Mouse (Mus musculus) heart, postnatal 25 days (tissue): ENCODE measurements around the gene Zmym2. TPM values are rescaled to one million over a fixed set of nuclear protein-coding genes. Genes with fewer than 3 reads are reported as not detected.
"Not testable (repeated sequence)": the region's sequence is repeated elsewhere in the genome, so short reads cannot be mapped to it uniquely, and the experiment has no call there.

ENCODE experiments used
- DNase-seq: peaks from one replicate; pipeline ENCODE4 v3.0.0; 2022; ENCODE audit warnings: low spot score
- intact Hi-C: fragments of 180-260 bp; cut with DNase I; formaldehyde crosslinking; loops from one replicate; pipeline ENCODE4 v1.15.1; 2025
- total RNA-seq, 2 experiments: library from RNA; stranded (reverse); gene quantifications; 2 replicates each; pipeline ENCODE4 v1.2.3; 2021

The Zmym2 gene
- total RNA-seq: 10 to 100 TPM; 31.2 to 36.2 TPM

DNA sequence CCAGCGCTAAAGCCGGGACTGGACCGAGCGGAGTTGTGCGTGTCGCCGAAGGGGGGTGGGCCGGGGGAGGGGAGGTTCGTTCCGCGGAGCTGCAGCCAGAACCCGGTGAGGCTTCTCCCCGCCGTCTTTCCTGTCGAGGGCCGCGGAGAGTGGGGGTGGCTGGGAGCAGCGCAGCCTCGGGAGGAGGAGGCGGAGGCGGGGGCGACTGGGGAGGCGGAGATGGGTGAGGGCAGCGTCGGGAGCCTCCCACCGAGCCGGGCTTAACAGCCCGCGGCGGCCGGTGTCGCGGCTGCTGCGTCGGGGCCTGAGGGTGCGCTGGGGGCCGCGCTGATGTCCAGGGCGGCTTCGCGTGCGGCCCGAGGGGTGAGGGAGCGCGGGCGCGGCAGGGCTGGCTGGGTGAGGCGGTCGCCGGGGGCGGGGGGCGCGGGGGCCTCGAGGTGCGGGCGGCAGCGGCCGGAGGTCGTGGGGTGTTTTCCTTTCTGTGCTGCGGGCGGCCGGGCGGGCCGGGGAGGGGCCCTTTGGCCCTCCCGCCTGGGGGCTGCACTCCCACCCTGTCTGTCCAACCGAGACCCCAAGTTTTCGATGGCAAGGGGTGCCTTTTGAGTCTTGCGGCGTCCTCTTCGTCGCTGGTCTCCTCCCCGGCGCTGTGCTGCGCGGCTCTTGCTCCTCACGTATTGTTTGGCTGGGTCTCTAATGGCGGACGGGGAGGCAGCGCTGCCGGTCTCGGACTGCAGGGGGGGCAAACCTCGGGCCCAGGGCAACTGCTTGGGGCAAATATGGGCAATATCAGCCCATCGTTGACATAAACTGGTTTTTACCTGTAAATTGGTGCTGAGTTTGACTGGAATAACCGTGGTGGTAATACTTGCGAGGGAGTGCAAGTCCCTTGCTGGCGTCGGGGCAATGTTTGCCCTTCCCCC lies at the start of gene Zmym2:
Gene Zmym2 (plus strand): TSS at position 60 of the 920 bp plus-strand sequence.
- DNase-seq: peak; percentile 53
- intact Hi-C loops: loop anchor here (2.0 to 5.0 kb wide), 2 partner anchors 75 to 218 kb away; partner anchors contain the start of genes Mphosph8 and Zmym5

DNA sequence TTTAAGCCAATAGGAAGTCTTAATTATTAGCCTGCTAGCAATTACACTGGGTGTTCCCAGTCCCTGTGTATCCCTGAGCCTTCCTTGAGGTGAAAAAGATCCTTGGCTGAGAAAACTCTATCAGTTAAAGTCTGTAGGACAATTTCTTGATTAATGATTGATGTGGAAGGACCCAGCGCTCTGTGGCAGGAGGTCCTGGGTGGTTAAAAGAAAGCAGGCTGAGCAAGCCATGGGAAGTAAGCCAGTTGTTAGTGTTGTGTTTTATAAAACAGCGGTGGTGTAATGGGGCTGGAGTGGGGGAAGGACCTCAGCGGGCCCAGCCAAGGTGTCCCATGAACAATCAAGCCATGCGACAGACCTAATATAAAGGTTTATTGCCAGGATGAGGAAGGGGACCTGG lies 42.4 kb upstream of the Zmym2 start:
- no peak for DNase-seq
- intact Hi-C loops: no loop called here

DNA sequence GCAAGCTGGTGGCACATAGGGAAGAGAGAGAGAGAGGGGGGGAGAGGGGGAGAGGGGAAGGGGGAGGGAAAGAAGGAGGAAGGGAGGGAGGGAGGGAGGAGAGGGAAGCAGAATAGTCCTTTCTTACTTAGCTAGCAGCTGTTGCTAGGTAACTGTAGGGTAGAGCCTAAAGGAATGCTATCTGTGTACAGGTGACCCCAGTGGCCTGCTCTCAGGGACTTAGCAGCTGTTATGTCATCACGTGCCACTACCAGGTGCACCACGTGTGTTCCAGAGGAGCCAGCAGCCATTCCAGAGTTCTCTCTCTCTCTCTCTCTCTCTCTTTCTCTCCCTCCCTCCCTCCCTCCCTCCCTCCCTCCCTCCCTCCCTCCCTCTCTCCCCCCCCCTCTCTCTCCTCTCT lies 41.9 kb upstream of the Zmym2 start:
- intact Hi-C loops: no loop called here
- no peak for DNase-seq

DNA sequence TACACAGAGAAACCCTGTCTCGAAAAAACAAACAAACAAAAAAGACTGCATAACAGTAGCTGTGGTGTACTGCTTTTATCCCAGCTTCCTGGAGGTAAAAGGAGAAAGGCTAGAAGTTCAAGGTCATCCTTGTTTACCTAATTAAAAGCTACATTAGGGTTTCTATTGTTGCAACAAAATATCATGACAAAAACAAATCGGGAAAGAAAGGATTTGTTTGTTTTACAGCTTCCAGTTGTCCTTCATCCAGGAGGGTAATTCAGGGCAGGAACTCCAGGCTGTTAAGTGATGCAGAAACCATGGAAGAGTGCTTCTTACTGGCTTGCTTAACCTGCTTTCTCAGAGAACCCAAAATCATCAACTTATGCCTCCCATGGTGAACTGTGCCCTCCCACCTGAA lies 38.1 kb upstream of the Zmym2 start:
- intact Hi-C loops: no loop called here
- DNase-seq: no peak

DNA sequence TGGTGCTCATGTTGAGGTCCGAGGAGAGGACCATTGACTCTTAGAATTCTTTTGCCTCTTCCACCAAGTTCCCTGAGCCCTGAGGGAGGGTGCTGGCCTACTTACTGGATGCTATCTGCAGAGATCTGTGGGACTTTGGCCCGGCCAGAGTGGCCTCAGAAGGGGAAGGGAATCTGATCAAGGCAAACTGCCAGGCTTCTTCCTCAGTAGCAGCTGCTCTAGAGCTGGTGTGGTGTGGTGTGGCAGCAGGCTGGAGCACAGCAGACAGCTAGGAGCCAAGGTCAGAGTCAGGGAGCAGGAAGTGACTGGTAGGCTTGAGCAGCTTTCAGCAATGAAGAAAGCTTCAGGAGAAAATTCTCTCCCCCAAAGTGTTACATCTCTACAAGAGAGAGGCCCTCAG lies 36.8 kb upstream of the Zmym2 start:
- intact Hi-C loops: no loop called here
- DNase-seq: no peak

DNA sequence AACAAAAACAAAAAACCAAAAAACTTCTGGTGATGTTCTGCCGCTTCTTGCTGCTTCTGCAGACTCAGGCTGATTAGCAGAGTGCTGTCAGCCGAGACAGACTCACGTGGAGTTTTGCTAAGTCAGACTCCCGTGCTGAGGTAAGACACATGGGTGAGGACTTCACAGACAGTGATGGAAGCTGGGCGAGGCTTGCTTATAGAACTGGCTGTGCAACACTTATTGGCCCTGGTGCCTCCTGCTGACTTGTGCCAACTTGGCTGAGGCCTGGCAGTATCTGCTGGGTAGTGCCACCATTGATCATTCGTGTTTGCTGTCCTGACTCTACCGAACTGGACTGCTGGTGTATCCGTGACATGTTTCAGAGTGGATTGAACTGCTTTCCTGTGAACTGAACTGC lies 22.4 kb upstream of the Zmym2 start:
- DNase-seq: no peak
- intact Hi-C loops: no loop called here

DNA sequence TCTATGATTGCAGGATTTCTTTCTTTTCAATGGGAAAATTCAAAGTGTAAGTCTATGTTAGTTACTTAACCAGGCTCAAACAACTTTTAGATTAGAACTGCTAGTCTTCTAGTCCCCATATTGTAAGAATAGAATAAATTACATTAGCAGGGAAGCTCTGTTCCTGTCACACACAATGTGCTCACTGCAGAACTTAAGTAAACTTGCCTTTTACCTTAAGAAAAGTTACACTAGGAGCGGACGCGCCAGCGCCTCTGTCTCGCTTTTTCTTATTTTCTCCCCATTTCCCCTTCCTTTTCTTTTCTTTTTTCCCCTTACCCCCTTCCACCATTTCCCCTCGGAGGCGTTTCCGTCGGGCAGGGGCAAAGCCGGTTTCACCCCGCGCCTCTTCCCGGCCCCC lies 21.8 kb upstream of the Zmym2 start:
- intact Hi-C loops: no loop called here

DNA sequence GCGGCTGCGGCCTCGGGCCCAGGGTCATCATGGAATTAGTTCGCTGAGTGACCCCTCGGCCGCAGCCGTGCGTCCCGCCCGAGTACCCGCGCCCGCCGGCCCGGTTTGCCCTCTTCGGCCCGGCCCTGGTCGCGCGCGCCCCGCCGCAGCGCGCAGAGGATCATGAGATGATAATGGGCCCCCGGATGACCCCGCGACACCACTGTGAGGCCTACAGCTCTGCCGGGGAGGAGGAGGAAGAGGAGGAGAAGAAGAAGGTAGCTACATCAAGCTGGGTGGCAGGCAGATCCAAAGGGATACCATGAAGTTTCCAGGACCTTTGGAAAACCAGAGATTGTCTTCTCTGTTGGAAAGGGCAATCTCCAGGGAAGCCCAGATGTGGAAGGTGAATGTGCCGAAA lies 21.3 kb upstream of the Zmym2 start:
- intact Hi-C loops, DNase-seq: not testable (repeated sequence)

More for the DNA sequence above, 21.8 kb upstream of the Zmym2 start:
- DNase-seq: no peak

DNA sequence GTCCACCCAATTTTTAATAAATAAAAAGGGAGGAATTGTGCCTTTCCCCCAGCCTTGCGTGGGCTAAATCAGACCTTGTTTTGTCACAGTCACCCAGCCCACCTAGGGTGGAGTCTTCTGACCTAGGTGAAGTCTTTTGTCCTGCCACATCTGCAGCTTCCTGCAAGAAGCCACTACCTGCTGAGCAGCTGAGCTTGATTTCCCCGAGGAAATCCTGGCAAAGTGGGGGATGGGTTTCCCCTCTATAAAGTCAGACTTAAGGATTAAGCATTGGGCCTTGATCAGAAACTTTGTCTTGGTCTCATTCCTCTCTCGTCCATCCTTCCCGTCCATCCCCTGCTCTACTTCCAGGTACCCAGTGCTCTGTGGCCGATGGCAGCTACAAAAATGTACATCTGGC lies 12.9 kb upstream of the Zmym2 start:
- no peak for DNase-seq
- intact Hi-C loops: no loop called here

DNA sequence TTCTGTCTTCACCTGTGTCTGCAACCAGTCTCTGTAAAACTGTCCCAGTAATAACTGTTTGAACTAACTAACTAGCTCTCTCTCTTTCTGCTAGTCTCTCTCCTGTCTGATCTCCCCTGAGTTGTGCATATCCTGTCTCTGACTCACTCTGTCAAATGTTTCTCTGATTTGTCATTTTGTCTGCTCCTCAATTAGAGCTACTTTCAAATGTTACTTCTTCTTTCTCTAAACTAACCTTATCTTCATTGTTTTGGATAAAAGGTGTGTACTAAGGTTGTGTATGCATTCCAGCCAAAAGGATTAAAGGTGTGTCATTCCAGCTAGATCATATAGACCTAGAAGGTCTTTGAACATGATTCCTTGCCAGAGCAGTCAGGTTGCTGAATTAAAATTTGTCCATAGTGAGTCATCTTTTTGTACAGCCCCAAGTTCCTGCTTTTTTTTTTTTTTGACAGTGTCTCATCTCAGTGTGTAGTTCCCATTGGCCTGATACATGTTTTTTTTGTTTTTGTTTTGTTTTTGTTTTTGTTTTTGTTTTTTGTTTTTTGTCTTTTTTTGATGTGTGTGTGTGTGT lies 10.8 kb upstream of the Zmym2 start:
- intact Hi-C loops: no loop called here
- DNase-seq: no peak

DNA sequence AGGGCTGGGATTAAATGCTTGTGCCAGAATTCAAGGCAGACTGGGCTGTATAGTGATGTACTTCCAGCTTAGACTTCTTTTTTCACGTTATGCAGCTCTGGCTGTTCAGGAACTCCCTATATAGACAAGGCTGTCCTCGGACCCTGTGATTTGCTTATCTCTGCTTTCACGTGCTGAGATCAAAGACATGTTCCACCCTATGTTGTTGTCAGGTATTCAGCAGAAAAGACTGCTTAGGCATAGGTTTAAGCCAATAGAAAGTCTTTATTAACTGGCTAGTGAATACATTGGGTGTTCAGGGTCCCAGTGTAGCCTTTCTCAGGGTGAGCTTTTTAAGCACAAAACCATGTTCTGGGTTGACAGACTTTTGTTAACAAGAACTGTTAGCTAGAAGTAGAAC lies 5.2 kb upstream of the Zmym2 start:
- intact Hi-C loops: no loop called here
- no peak for DNase-seq

DNA sequence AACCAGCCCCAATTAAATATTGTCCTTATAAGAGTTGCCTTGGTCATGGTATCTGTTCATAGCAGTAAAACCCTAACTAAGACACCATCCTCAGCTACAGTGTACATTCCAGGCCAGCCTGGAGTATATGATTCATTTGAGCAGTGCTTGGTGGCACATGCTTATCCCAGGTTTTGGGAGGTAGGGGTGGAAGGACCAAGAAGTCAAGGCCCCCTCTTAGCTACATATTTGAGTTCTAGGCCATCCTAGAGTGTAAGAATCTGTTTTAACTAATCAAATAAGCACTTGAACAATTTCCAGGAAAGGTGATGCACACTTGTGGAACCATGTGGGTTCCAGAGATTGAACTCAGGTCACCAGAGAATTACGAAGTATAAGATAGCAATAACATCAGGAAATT lies 3.0 kb upstream of the Zmym2 start:
- no peak for DNase-seq
- intact Hi-C loops: loop anchor here (1.0 kb wide), 1 partner anchor 17 kb away; no protein-coding TSS in a partner anchor

DNA sequence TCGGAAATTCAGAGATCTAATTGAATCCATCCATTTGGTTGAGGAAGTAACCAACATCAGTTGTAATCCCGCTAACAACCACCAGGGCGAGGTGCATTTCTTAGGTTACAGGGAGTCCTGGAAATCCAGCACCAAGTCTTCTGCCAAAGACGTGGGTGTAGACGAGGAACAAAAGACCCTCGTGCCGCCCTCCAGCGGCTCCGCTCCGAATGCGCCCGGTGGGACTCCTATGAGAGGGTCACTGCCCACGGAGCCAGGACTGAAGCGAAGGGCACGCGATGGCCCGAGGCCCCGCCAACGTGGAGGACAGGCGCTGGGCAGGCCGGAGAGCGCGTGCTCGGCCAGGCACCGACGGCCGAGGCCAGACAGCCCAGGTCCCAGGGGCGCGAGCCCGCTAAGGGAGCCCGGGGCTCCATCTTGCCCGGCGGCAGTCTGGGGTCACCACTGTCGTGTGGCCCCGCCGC lies 1.1 kb upstream of the Zmym2 start:
- intact Hi-C loops: loop anchor here (5.0 kb wide), 1 partner anchor 73 kb away; the partner anchor contains the start of gene Zmym5
- DNase-seq: peak; percentile 59

DNA sequence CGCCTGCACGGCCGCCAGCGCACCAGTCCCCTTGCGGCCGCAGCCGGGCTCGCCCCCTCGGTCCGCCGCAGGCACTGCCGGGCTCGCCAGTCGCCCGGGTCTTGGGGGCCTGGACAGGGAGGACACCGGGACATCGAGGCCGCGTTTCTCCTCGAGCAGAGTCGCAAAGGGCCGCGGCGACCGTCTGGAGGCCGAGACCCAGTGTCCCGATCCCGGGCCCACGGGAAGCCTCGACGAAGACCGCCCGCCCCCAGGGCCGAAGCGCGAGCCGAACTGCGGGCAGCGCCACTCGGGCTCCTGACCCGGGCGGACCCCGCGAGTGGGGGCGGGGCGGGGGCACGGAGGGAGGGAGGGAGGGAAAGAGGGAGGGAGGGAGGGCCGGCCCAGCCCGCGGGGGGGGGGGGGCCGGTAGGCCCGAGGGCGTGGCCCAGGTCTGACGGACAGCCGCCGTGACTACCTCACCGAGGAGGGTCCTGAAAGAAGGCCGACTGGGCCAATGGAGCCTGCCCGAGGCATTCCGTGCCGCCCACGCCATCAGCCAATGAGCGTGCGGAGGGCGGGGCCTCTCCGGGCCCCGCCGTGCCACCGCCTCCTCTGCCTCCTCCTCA lies 363 bp upstream of the Zmym2 start:
- peak; percentile 71 for DNase-seq
- intact Hi-C loops: loop anchor here (2.0 to 5.0 kb wide), 2 partner anchors 74 to 217 kb away; partner anchors contain the start of genes Mphosph8 and Zmym5

DNA sequence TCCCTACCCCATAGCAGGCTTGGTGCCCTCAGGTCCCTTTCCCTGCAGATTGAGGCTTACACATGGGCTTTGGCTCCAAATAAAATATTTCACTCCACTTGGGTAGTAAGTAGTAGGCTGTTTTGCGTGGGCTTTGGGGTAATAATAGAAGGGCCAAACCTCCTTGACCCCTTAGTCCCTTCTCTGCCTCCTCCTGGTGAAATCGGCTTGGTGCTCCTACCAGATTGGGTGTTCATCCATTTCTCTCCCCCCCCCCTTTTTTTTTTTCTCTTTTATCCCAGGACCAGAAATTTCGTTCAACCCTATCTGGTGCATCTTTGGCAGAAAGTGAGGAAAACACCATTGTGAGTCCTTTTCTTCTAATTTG lies 1.0 kb downstream of the Zmym2 start:
- intact Hi-C loops: loop anchor here (2.0 to 5.0 kb wide), 2 partner anchors 75 to 219 kb away; partner anchors contain the start of genes Mphosph8 and Zmym5
- DNase-seq: no peak

DNA sequence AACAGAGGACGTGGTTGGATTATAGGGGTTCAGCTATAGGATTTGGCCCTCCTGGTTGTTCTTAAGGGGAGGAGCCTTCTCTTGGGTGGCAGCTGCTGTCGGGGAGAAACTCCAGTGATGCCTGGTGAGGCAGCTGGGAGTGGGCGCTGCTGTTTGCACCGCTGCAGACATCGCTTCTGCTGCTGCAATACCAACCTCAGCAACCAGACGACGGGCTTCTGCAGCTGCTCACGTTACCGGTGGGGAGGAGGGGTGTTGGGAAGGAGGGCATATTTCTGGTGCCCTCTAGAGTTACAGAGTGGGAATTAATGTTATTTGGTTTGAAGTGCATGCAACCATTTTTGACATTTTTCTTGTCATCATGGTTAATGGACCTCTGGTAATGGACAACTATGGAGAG lies 1.4 kb downstream of the Zmym2 start:
- peak; percentile 14 for DNase-seq
- intact Hi-C loops: loop anchor here (2.0 to 5.0 kb wide), 2 partner anchors 76 to 219 kb away; partner anchors contain the start of genes Mphosph8 and Zmym5

DNA sequence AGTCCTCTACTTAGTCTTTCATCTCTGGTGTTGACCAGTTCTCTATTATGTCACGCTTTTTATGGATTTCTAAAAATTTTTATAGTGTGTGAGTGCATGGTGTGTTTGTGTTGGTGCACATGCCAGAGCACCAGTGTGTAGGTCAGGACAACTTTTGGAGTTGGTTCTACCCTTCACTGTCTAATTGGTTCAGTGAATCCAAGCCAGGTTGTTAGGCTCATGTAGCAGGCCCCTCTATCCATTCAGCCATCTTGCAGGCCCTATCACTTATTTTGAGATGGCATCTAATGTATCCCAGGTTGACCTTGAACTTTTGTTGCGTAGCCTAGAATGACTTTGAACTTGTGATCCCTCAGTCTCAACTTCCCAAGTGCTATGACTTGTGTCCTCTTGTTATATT lies 2.0 kb downstream of the Zmym2 start:
- no peak for DNase-seq
- intact Hi-C loops: loop anchor here (5.0 kb wide), 1 partner anchor 76 kb away; the partner anchor contains the start of gene Zmym5

DNA sequence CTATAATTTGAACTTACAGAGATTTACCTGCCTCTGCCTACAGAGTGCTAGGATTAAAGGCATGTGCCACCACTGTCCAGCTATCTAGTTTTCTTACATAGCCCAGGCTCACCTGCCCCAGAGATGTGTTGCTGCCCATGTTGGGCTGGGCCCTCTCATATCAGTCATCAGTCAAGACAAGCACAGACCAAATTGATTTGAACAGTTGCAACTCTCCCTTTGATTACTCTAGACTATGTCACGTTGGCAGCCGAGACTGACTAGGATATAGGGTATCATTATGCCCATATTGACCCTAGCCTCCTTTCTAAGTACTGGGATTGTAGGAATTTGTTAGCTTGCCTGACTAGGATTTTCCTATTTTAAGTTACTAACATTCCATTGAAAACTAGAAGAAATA lies 8.0 kb downstream of the Zmym2 start:
- intact Hi-C loops: no loop called here
- DNase-seq: no peak

DNA sequence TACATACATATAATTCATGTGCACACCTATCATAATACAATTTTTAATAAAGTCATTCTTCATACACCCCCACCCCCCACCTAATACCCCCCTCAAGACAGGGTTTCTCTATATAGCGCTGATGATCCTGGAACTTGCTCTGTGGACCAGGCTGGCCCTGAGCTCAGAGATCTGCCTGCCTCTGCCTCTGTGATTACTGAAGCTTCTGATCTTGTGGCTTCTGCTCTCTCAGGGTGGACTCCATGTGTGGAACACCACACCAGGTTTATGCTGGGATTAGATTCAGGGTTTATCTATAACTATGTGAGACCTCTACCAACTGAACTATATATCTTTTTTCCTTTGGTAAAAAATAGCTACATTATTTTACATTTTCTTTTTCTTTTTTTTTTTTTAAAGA lies 10.1 kb downstream of the Zmym2 start:
- no peak for DNase-seq
- intact Hi-C loops: no loop called here

DNA sequence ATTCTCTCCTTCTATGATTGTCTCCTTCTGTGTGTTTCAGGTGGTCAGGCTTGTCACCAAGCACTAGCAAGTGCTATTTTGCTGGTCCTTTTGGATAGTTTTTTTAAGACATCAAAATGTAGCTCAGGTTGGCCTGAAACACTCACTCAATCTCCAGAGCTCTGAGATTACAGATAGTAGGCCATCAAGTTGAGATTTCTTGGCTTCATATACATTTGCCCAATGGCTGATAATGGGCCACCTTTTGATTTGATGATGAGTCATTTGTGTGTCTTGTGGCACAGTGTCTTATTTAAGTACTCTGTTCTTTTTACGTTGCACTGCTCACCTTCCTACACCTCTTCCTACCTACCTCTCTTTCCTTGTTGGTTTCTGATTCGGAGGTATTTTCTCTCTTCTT lies 11.0 kb downstream of the Zmym2 start:
- DNase-seq: no peak
- intact Hi-C loops: no loop called here

DNA sequence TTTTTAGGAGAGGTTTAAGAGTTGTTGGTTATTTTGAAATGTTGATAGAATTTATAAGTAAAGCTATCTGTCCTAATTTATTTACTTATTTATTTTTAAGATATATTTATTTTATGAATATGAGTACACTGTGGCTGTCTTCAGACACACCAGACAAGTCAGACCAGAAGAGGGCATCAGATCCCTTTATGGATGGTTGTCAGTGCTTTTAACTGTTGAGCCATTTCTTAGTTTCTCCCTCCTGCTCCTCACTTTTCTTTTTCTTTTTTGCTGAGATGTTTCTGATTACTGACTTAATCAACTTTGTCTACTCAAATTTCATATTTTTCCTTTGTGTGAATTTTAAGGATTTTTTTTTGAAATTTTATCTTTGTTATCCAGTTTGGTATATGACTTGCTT lies 13.2 kb downstream of the Zmym2 start:
- intact Hi-C loops: no loop called here

More for the DNA sequence above, 13.2 kb downstream of the Zmym2 start:
- DNase-seq: no peak
